Mouse (Mus musculus) kidney, embryonic 14.5 days (tissue): ENCODE results near the gene Lonp2. TPM values are rescaled to one million over a fixed set of nuclear protein-coding genes. Genes with fewer than 3 reads are reported as not detected.

ENCODE experiments used
- ATAC-seq: fragments of 200-750 bp; cut with Nextera tagmentation; 2 replicates; pipeline ENCODE4 v1.8.0; 2017; ENCODE audit warnings: moderate number of reproducible peaks, mild to moderate bottlenecking, moderate TSS enrichment, moderate library complexity; ENCODE audit not compliant: low FRiP score, low TSS enrichment
- H3K27ac ChIP-seq: fragments of 300-500 bp; sonication (generic); 2 replicates; pipeline ENCODE4 v1.5.1; 2014; ENCODE audit warnings: low read depth, mild to moderate bottlenecking, low read length, moderate library complexity, mixed read lengths
- H3K27me3 ChIP-seq: fragments of 300-500 bp; sonication (generic); 2 replicates; pipeline ENCODE4 v1.6.1; 2014; ENCODE audit warnings: mild to moderate bottlenecking, low read length; ENCODE audit not compliant: control insufficient read depth, insufficient read depth
- H3K36me3 ChIP-seq: fragments of 300-500 bp; sonication (generic); 2 replicates; pipeline ENCODE4 v1.6.1; 2014; ENCODE audit warnings: low read length, mixed read lengths; ENCODE audit not compliant: control insufficient read depth, insufficient read depth
- H3K4me1 ChIP-seq: fragments of 300-500 bp; sonication (generic); 2 replicates; pipeline ENCODE4 v1.6.1; 2014; ENCODE audit warnings: low read length, mixed read lengths; ENCODE audit not compliant: control insufficient read depth, insufficient read depth
- H3K4me2 ChIP-seq: fragments of 300-500 bp; sonication (generic); replicated peaks from 2 replicates; pipeline ENCODE4 v1.6.1; 2014; ENCODE audit warnings: low read depth, mild to moderate bottlenecking, low read length
- H3K4me3 ChIP-seq: fragments of 300-500 bp; sonication (generic); 2 replicates; pipeline ENCODE4 v1.5.1; 2014; ENCODE audit warnings: mild to moderate bottlenecking, low read length
- H3K9ac ChIP-seq: fragments of 300-500 bp; sonication (generic); 2 replicates; pipeline ENCODE4 v1.6.1; 2014; ENCODE audit warnings: low read depth, mild to moderate bottlenecking, low read length, moderate library complexity
- H3K9me3 ChIP-seq: fragments of 300-500 bp; sonication (generic); 2 replicates; pipeline ENCODE4 v1.6.1; 2016; ENCODE audit warnings: low read length; ENCODE audit not compliant: control insufficient read depth
- WGBS: fragments of 180-500 bp; shearing (Covaris S2); extraction: QIAGEN DNeasy Blood & Tissue Kit; methylation state at CpG from one replicate; pipeline ENCODE4 v1.1.7; 2014; 5-methylcytosine and 5-hydroxymethylcytosine counted together
- polyA plus RNA-seq: library from polyadenylated mRNA; unstranded; fragments of >200 nt; fragmentation: Nextera tagmentation; extraction: Ambion mirVana; gene quantifications from 2 replicates; pipeline ENCODE4 v1.2.1, GENCODE M21; 2014

Lonp2 gene
- 38.0 and 54.8 TPM in 2 replicates for polyA plus RNA-seq

- no peaks in the 10 kb centered on the region for H3K27me3 ChIP-seq
- peak within 1 kb of the TSS; percentile 63 for H3K27ac ChIP-seq
- H3K4me2 ChIP-seq = peak within 1 kb of the TSS; percentile 62
- no peaks in the 10 kb centered on the region for H3K9me3 ChIP-seq
- ATAC-seq = peak; percentile 99
- H3K9ac ChIP-seq = peak within 1 kb of the TSS; percentile 64
- WGBS = under 1% methylated on average over 62 of the region's 62 CpGs
- H3K36me3 ChIP-seq = no peaks in the 10 kb centered on the region
- peak within 1 kb of the TSS; percentile 85 for H3K4me3 ChIP-seq
- peaks cover 5% of the 10 kb centered on the region for H3K4me1 ChIP-seq
Observed at GRCm38 (mm10) chr8:86623911-86624731, at the start of gene Lonp2. Gene Lonp2 (plus strand): TSS chr8:86624043.

GRCm38 (mm10) chr8:86577547-86577946 is 46.3 kb upstream of the Lonp2 start:
- Histone ChIP-seq H3K27ac (no peak overlapping the region), H3K9me3 (no peaks in the 10 kb centered on the region), H3K36me3 (no peaks in the 10 kb centered on the region), H3K4me2 (no peak overlapping the region), H3K4me3 (no peak overlapping the region), H3K4me1 (no peaks in the 10 kb centered on the region), H3K27me3 (no peaks in the 10 kb centered on the region), H3K9ac (no peak overlapping the region)
- 77% methylated on average over 8 of the region's 8 CpGs for WGBS
- no peak for ATAC-seq

- Histone ChIP-seq H3K4me1 (no peaks in the 10 kb centered on the region), H3K27ac (no peak overlapping the region), H3K27me3 (no peaks in the 10 kb centered on the region), H3K4me3 (no peak overlapping the region), H3K9me3 (no peaks in the 10 kb centered on the region), H3K9ac (no peak overlapping the region), H3K36me3 (no peaks in the 10 kb centered on the region), H3K4me2 (no peak overlapping the region)
- no peak for ATAC-seq
- WGBS = 48% methylated on average over 9 of the region's 9 CpGs
Observed at GRCm38 (mm10) chr8:86578076-86578475, 45.8 kb upstream of the Lonp2 start.

- Histone ChIP-seq H3K9ac (no peak overlapping the region), H3K4me3 (no peak overlapping the region), H3K9me3 (no peaks in the 10 kb centered on the region), H3K27me3 (no peaks in the 10 kb centered on the region), H3K4me1 (no peaks in the 10 kb centered on the region), H3K27ac (no peak overlapping the region), H3K36me3 (no peaks in the 10 kb centered on the region), H3K4me2 (no peak overlapping the region)
- no peak for ATAC-seq
- WGBS = 42% methylated on average over 8 of the region's 8 CpGs
Observed at GRCm38 (mm10) chr8:86578693-86579092, 45.1 kb upstream of the Lonp2 start.

DNA sequence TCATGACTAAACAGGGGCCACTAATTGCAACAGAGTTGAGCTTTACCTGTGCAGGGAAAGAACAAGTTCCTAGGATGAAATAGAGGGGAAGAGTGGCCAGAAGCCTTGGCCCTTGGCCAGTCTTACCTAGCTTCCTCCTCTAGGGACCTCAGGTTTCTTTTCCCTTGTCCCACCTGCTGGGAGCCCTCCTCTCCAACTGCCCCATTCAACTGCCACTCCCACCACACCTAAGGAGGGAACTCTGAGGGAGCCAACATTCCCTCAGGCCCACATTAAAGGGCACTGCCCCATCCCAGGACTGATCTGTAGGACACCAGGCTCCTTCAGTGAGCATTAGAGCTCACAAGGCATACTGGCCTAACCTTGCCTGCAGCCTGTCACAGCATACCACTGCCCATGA is 43.4 kb upstream of the Lonp2 start, which contains the start of gene Abcc12:
Abcc12 (minus strand) TSS at position 229 of the 400 bp plus-strand sequence.
- no peak within 1 kb of the TSS for H3K27ac ChIP-seq

GRCm38 (mm10) chr8:86581921-86582331 is 41.9 kb upstream of the Lonp2 start:
- Histone ChIP-seq H3K4me2 (no peak overlapping the region), H3K4me3 (no peak overlapping the region), H3K27ac (no peak overlapping the region), H3K36me3 (no peaks in the 10 kb centered on the region), H3K9me3 (no peaks in the 10 kb centered on the region), H3K27me3 (no peaks in the 10 kb centered on the region), H3K9ac (no peak overlapping the region), H3K4me1 (no peaks in the 10 kb centered on the region)
- WGBS = 68% methylated on average over 4 of the region's 4 CpGs
- no peak for ATAC-seq

More for the DNA sequence above, 43.4 kb upstream of the Lonp2 start, which contains the start of gene Abcc12:
- Histone ChIP-seq H3K9ac (no peak within 1 kb of the TSS), H3K4me3 (no peak within 1 kb of the TSS), H3K4me1 (no peaks in the 10 kb centered on the region), H3K9me3 (no peaks in the 10 kb centered on the region), H3K4me2 (no peak within 1 kb of the TSS), H3K27me3 (no peaks in the 10 kb centered on the region), H3K36me3 (no peaks in the 10 kb centered on the region)
- no peak for ATAC-seq

DNA sequence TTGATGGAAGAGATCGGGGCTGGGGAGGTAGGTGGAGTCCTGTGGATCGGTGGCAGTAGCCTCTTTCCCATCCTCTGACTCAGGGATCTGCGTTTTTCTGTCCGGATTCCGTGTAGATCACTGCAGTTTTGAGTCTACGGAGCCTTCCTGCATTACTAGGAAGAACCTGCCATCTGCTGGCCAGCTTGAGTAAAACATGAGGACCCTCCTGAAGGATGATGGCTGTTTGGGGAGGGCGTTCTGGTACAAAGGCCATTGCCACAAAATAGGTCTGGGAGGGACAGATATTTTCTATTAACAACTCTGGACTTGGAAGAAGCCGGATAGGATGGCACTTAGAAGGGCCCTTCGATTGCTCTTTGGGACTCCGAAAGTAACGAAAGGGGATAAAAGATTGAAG is 38.7 kb upstream of the Lonp2 start:
- H3K9ac ChIP-seq = no peak overlapping the region
- H3K27ac ChIP-seq = no peak overlapping the region
- H3K36me3 ChIP-seq = no peaks in the 10 kb centered on the region
- 8% methylated on average over 11 of the region's 11 CpGs for WGBS
- no peaks in the 10 kb centered on the region for H3K27me3 ChIP-seq
- no peaks in the 10 kb centered on the region for H3K9me3 ChIP-seq
- H3K4me3 ChIP-seq = peak overlapping the region; percentile 38
- peak; percentile 79 for ATAC-seq
- peak overlapping the region; percentile 50 for H3K4me2 ChIP-seq
- no peaks in the 10 kb centered on the region for H3K4me1 ChIP-seq

- WGBS = 2% methylated on average over 16 of the region's 16 CpGs
- Histone ChIP-seq H3K9ac (no peak overlapping the region), H3K27me3 (no peaks in the 10 kb centered on the region), H3K36me3 (no peaks in the 10 kb centered on the region), H3K27ac (no peak overlapping the region; the same call in 1 of the 2 replicates), H3K4me1 (no peaks in the 10 kb centered on the region), H3K4me2 (peak overlapping the region; percentile 50), H3K4me3 (peak overlapping the region; percentile 38), H3K9me3 (no peaks in the 10 kb centered on the region)
- ATAC-seq = peak; percentile 84
Observed at GRCm38 (mm10) chr8:86585532-86585931, 38.3 kb upstream of the Lonp2 start.

DNA sequence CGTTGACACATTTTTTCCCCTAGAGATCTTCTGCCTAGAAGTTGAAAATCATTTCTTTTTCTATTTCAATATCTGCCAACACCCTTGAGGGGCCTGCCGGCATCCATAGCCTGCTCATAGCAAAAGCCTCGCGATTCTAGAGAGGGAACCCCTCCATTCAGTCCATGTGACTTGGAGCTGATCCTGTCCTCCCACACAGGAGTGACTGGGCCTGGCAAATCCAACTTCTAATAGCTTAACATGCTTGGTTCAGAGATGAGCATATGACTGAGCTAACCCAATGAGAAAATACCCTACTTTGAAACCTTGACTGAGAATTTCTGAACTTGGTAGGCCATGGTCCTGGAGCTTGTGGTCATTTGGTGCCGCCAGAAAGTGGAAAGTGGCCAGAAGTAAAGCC is 37.8 kb upstream of the Lonp2 start:
- Histone ChIP-seq H3K36me3 (no peaks in the 10 kb centered on the region), H3K4me2 (no peak overlapping the region; the same call in 1 of the 2 replicates), H3K4me1 (no peaks in the 10 kb centered on the region), H3K4me3 (no peak overlapping the region), H3K27ac (no peak overlapping the region), H3K9me3 (no peaks in the 10 kb centered on the region), H3K27me3 (no peaks in the 10 kb centered on the region), H3K9ac (no peak overlapping the region)
- 44% methylated on average over 5 of the region's 5 CpGs for WGBS
- ATAC-seq = no peak
